Mouse (Mus musculus): Measurements from ENCODE around the gene Clpsl2.

The Clpsl2 gene

GRCm38 (mm10) chr17:28557772-28558171 lies 8.6 kb downstream of the Clpsl2 start:
- DNase-seq (ENCODE audit: low read depth, low spot score) = no peak

GRCm38 (mm10) chr17:28560598-28560997 lies 11.4 kb downstream of the Clpsl2 start, which contains the start of gene Clps:
Gene Clps, minus strand, starts transcription at chr17:28560766.
- DNase-seq (ENCODE audit: low read depth, low spot score) = no peak

- peak; percentile 75 for DNase-seq (ENCODE audit: low read depth, low spot score)
Measured at GRCm38 (mm10) chr17:28561613-28562012, 12.4 kb downstream of the Clpsl2 start.

GRCm38 (mm10) chr17:28565181-28565580 lies 16.0 kb downstream of the Clpsl2 start:
- DNase-seq (ENCODE audit: low read depth, low spot score) = no peak

- peak; percentile 79 for DNase-seq (ENCODE audit: low read depth, low spot score)
Measured at GRCm38 (mm10) chr17:28567541-28567940, 18.3 kb downstream of the Clpsl2 start.

- peak; percentile 53 for DNase-seq (ENCODE audit: low read depth, low spot score)
Measured at GRCm38 (mm10) chr17:28571868-28572267, 22.7 kb downstream of the Clpsl2 start.

GRCm38 (mm10) chr17:28572521-28572920 lies 23.3 kb downstream of the Clpsl2 start:
- DNase-seq (ENCODE audit: low read depth, low spot score) = no peak

- DNase-seq (ENCODE audit: low read depth, low spot score) = no peak
Measured at GRCm38 (mm10) chr17:28572941-28573340, 23.7 kb downstream of the Clpsl2 start.

- peak; percentile 73 for DNase-seq (ENCODE audit: low read depth, low spot score)
Measured at GRCm38 (mm10) chr17:28575244-28576125, 26.3 kb downstream of the Clpsl2 start, which contains the start of gene Lhfpl5. Gene Lhfpl5, plus strand, starts transcription at chr17:28575641.

- peak; percentile 82 for DNase-seq (ENCODE audit: low read depth, low spot score)
Measured at GRCm38 (mm10) chr17:28580396-28580795, 31.2 kb downstream of the Clpsl2 start.

GRCm38 (mm10) chr17:28581056-28581455 lies 31.8 kb downstream of the Clpsl2 start:
- DNase-seq (ENCODE audit: low read depth, low spot score) = no peak

GRCm38 (mm10) chr17:28586509-28586908 lies 37.3 kb downstream of the Clpsl2 start:
- DNase-seq (ENCODE audit: low read depth, low spot score) = no peak

- DNase-seq (ENCODE audit: low read depth, low spot score) = no peak
Measured at GRCm38 (mm10) chr17:28588591-28588990, 39.4 kb downstream of the Clpsl2 start.

GRCm38 (mm10) chr17:28590596-28590995 lies 41.4 kb downstream of the Clpsl2 start:
- DNase-seq (ENCODE audit: low read depth, low spot score) = no peak

- DNase-seq (ENCODE audit: low read depth, low spot score) = no peak
Measured at GRCm38 (mm10) chr17:28591476-28591875, 42.3 kb downstream of the Clpsl2 start.

GRCm38 (mm10) chr17:28592998-28593397 lies 43.8 kb downstream of the Clpsl2 start:
- peak; percentile 87 for DNase-seq (ENCODE audit: low read depth, low spot score)

- DNase-seq (ENCODE audit: low read depth, low spot score) = peak; percentile 91
Measured at GRCm38 (mm10) chr17:28593965-28594364, 44.8 kb downstream of the Clpsl2 start.

- DNase-seq (ENCODE audit: low read depth, low spot score) = no peak
Measured at GRCm38 (mm10) chr17:28600780-28601179, 51.6 kb downstream of the Clpsl2 start.

- no peak for DNase-seq (ENCODE audit: low read depth, low spot score)
Measured at GRCm38 (mm10) chr17:28601557-28602250, 52.5 kb downstream of the Clpsl2 start.

Measured in ES-CJ7 (cell line).